Mouse (Mus musculus): Measurements from ENCODE around the gene Gm5148. TPM values are rescaled to one million over a fixed set of nuclear protein-coding genes. Genes with fewer than 3 reads are reported as not detected.

Gene Gm5148
- polyA plus RNA-seq, 1 experiment, result 0.02 TPM

GRCm38 (mm10) chr3:37686219-37686618, 38.1 kb downstream of the Gm5148 start:
- Histone ChIP-seq H3K36me3 (ENCODE audit: control insufficient read depth) (no peaks in the 10 kb centered on the region), H3K4me1 (ENCODE audit: control insufficient read depth) (peaks cover 3% of the 10 kb centered on the region; the same call in 1 of the 2 replicates), H3K4me3 (replicated peaks) (no peak overlapping the region), H3K27me3 (ENCODE audit: control insufficient read depth) (peaks cover 49% of the 10 kb centered on the region), H3K9me3 (ENCODE audit: control insufficient read depth, low read length) (no peaks in the 10 kb centered on the region)
- no peak for TF ChIP-seq GATA1 (IDR thresholded peaks at IDR 0.05; ENCODE audit: low read length)
- no peak for TF ChIP-seq TAL1 (IDR thresholded peaks at IDR 0.05; ENCODE audit: low read length)

GRCm38 (mm10) chr3:37676291-37676690, 48.0 kb downstream of the Gm5148 start:
- peaks cover 32% of the 10 kb centered on the region for H3K27me3 ChIP-seq (ENCODE audit: control insufficient read depth)

GRCm38 (mm10) chr3:37675056-37675525, 49.2 kb downstream of the Gm5148 start:
- Histone ChIP-seq H3K4me1 (ENCODE audit: control insufficient read depth) (no peaks in the 10 kb centered on the region; the same call in 1 of the 2 replicates), H3K36me3 (ENCODE audit: control insufficient read depth) (no peaks in the 10 kb centered on the region), H3K27me3 (ENCODE audit: control insufficient read depth) (peaks cover 34% of the 10 kb centered on the region), H3K4me3 (replicated peaks) (no peak overlapping the region), H3K9me3 (ENCODE audit: control insufficient read depth, low read length) (no peaks in the 10 kb centered on the region)
- TF ChIP-seq TAL1 (IDR thresholded peaks at IDR 0.05; ENCODE audit: low read length) (no peak), GATA1 (IDR thresholded peaks at IDR 0.05; ENCODE audit: low read length) (no peak)

More at GRCm38 (mm10) chr3:37676291-37676690, 48.0 kb downstream of the Gm5148 start:
- Histone ChIP-seq H3K9me3 (ENCODE audit: control insufficient read depth, low read length) (no peaks in the 10 kb centered on the region), H3K4me1 (ENCODE audit: control insufficient read depth) (no peaks in the 10 kb centered on the region; the same call in 1 of the 2 replicates), H3K4me3 (replicated peaks) (no peak overlapping the region), H3K36me3 (ENCODE audit: control insufficient read depth) (no peaks in the 10 kb centered on the region)
- TF ChIP-seq TAL1 (IDR thresholded peaks at IDR 0.05; ENCODE audit: low read length), result no peak
- no peak for TF ChIP-seq GATA1 (IDR thresholded peaks at IDR 0.05; ENCODE audit: low read length)

GRCm38 (mm10) chr3:37673513-37674261, 50.6 kb downstream of the Gm5148 start:
- no peaks in the 10 kb centered on the region; the same call in 1 of the 2 replicates for H3K4me1 ChIP-seq (ENCODE audit: control insufficient read depth)
- H3K36me3 ChIP-seq (ENCODE audit: control insufficient read depth), result no peaks in the 10 kb centered on the region
- H3K4me3 ChIP-seq (replicated peaks), result no peak overlapping the region
- no peaks in the 10 kb centered on the region for H3K9me3 ChIP-seq (ENCODE audit: control insufficient read depth, low read length)
- H3K27me3 ChIP-seq (ENCODE audit: control insufficient read depth), result peaks cover 34% of the 10 kb centered on the region
- TF ChIP-seq GATA1 (IDR thresholded peaks at IDR 0.05; ENCODE audit: low read length), result no peak
- no peak for TF ChIP-seq TAL1 (IDR thresholded peaks at IDR 0.05; ENCODE audit: low read length)

GRCm38 (mm10) chr3:37672266-37673040, 51.8 kb downstream of the Gm5148 start:
- no peaks in the 10 kb centered on the region; the same call in 1 of the 2 replicates for H3K4me1 ChIP-seq (ENCODE audit: control insufficient read depth)
- TF ChIP-seq TAL1 (IDR thresholded peaks at IDR 0.05; ENCODE audit: low read length), result no peak
- TF ChIP-seq GATA1 (IDR thresholded peaks at IDR 0.05; ENCODE audit: low read length), result no peak

GRCm38 (mm10) chr3:37669100-37669499, 55.2 kb downstream of the Gm5148 start:
- Histone ChIP-seq H3K9me3 (ENCODE audit: control insufficient read depth, low read length) (no peaks in the 10 kb centered on the region), H3K4me3 (replicated peaks) (no peak overlapping the region), H3K36me3 (ENCODE audit: control insufficient read depth) (no peaks in the 10 kb centered on the region), H3K27me3 (ENCODE audit: control insufficient read depth) (peaks cover 59% of the 10 kb centered on the region), H3K4me1 (ENCODE audit: control insufficient read depth) (peaks cover 3% of the 10 kb centered on the region)
- TF ChIP-seq GATA1 (IDR thresholded peaks at IDR 0.05; ENCODE audit: low read length) (no peak), TAL1 (IDR thresholded peaks at IDR 0.05; ENCODE audit: low read length) (no peak)

More at GRCm38 (mm10) chr3:37672266-37673040, 51.8 kb downstream of the Gm5148 start:
- H3K4me3 ChIP-seq (replicated peaks), result no peak overlapping the region
- no peaks in the 10 kb centered on the region for H3K36me3 ChIP-seq (ENCODE audit: control insufficient read depth)
- H3K9me3 ChIP-seq (ENCODE audit: control insufficient read depth, low read length), result no peaks in the 10 kb centered on the region
- peaks cover 45% of the 10 kb centered on the region for H3K27me3 ChIP-seq (ENCODE audit: control insufficient read depth)

- no peak for TF ChIP-seq TAL1 (IDR thresholded peaks at IDR 0.05; ENCODE audit: low read length)
- TF ChIP-seq GATA1 (IDR thresholded peaks at IDR 0.05; ENCODE audit: low read length), result no peak
- Histone ChIP-seq H3K27me3 (ENCODE audit: control insufficient read depth) (peaks cover 55% of the 10 kb centered on the region), H3K9me3 (ENCODE audit: control insufficient read depth, low read length) (no peaks in the 10 kb centered on the region), H3K4me3 (replicated peaks) (no peak overlapping the region), H3K36me3 (ENCODE audit: control insufficient read depth) (no peaks in the 10 kb centered on the region), H3K4me1 (ENCODE audit: control insufficient read depth) (peaks cover 3% of the 10 kb centered on the region)
Measured at GRCm38 (mm10) chr3:37668652-37669051, 55.6 kb downstream of the Gm5148 start.

GRCm38 (mm10) chr3:37667736-37668135, 56.6 kb downstream of the Gm5148 start:
- no peak overlapping the region for H3K4me3 ChIP-seq (replicated peaks)
- no peaks in the 10 kb centered on the region for H3K9me3 ChIP-seq (ENCODE audit: control insufficient read depth, low read length)
- H3K27me3 ChIP-seq (ENCODE audit: control insufficient read depth), result peaks cover 49% of the 10 kb centered on the region
- H3K4me1 ChIP-seq (ENCODE audit: control insufficient read depth), result peaks cover 3% of the 10 kb centered on the region
- no peaks in the 10 kb centered on the region for H3K36me3 ChIP-seq (ENCODE audit: control insufficient read depth)
- TF ChIP-seq TAL1 (IDR thresholded peaks at IDR 0.05; ENCODE audit: low read length) (no peak), GATA1 (IDR thresholded peaks at IDR 0.05; ENCODE audit: low read length) (no peak)

GRCm38 (mm10) chr3:37667119-37667467, 57.2 kb downstream of the Gm5148 start:
- Histone ChIP-seq H3K4me1 (ENCODE audit: control insufficient read depth) (peaks cover 3% of the 10 kb centered on the region), H3K4me3 (replicated peaks) (no peak overlapping the region), H3K27me3 (ENCODE audit: control insufficient read depth) (peaks cover 43% of the 10 kb centered on the region), H3K9me3 (ENCODE audit: control insufficient read depth, low read length) (no peaks in the 10 kb centered on the region), H3K36me3 (ENCODE audit: control insufficient read depth) (no peaks in the 10 kb centered on the region)
- TF ChIP-seq TAL1 (IDR thresholded peaks at IDR 0.05; ENCODE audit: low read length) (no peak), GATA1 (IDR thresholded peaks at IDR 0.05; ENCODE audit: low read length) (no peak)

All from erythroblast, embryonic 14.5 days (primary cell).